Comparison of ENCODE assay signal across 21 mouse cellular contexts in the genomic region with DNA sequence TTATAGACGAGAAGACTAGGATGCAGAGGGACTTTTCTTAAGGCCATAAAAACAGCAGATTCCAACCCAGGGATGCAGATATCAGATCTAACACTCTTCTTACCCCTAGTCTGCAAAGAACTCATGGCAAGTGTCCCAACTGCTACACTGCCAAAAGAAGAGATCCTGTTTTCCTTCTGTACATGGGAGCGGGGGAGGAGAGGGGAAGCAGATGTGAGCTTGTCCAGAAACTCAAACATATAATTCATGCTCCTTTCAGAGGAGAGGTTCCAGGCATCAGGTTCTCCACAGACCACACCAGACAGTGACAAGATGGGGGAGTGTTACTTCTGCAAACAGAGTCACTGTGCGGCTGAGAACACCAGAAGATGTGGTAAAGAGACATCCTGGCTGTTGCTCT.
A peak's percentile ranks its signal among the peaks of the same experiment; 100 is the strongest.
DNase-seq lines count a peak whose midpoint lies in the region; ATAC-seq lines count a peak whose summit lies in the region.
"Had no signal": no experiment of that assay in that cellular context is flagged by ENCODE, and none has a peak within 500 bp of the region (broad histone marks: within the 10 kb centered on the region; RNA-seq: fewer than 3 reads in every experiment).

No protein-coding gene starts in this region.

- WGBS in limb, embryonic 13.5 days: 70% methylated on average over 3 of the region's 3 CpGs
- 84% methylated on average over 3 of the region's 3 CpGs for WGBS in limb, embryonic 10.5 days

- no peak for ATAC-seq in limb, embryonic 13.5 days (ENCODE audit: low FRiP score, low read depth)
- ATAC-seq: forebrain, embryonic 16.5 days; liver, embryonic 12.5 days had no signal

- DNase-seq in heart, postnatal 4 days: peak; percentile 14
- no peak for DNase-seq in heart, postnatal 25 days (ENCODE audit: low spot score)
- DNase-seq in limb, embryonic 10.5 days (ENCODE audit: low spot score): no peak
- peak; percentile 55 for DNase-seq in NIH3T3 (ENCODE audit: low read depth)
- DNase-seq in brain, adult 2 months (ENCODE audit: low read depth, low spot score): peak; percentile 61
- DNase-seq in c-Kit-positive CD71-positive TER-119-positive erythroid progenitor cells, embryonic 14.5 days (ENCODE audit: low spot score): no peak
- DNase-seq: adrenal gland, adult 2 months; cerebellum, adult 9-11 months; left cerebral cortex, postnatal 4 days; spleen, adult 18-20 months; thymus, adult 18-20 months; thymus, postnatal 4 days had no signal

- H3K9me3 ChIP-seq in limb, embryonic 13.5 days: no peaks in the 10 kb centered on the region
- no peaks in the 10 kb centered on the region for H3K9me3 ChIP-seq in limb, embryonic 10.5 days (replicated peaks)
- H3K9me3 ChIP-seq: embryonic facial prominence, embryonic 13.5 days; heart, embryonic 15.5 days; hindbrain, embryonic 10.5 days; liver, embryonic 12.5 days; lung, embryonic 15.5 days had no signal

- no peak overlapping the region for H3K4me2 ChIP-seq in limb, embryonic 13.5 days (replicated peaks)
- H3K4me2 ChIP-seq: embryonic facial prominence, embryonic 13.5 days; heart, embryonic 15.5 days; liver, embryonic 12.5 days; lung, embryonic 15.5 days; midbrain, embryonic 11.5 days had no signal

- no peak overlapping the region for H3K4me3 ChIP-seq in limb, embryonic 13.5 days
- H3K4me3 ChIP-seq in limb, embryonic 10.5 days: no peak overlapping the region
- H3K4me3 ChIP-seq: embryonic facial prominence, embryonic 13.5 days; heart, embryonic 15.5 days; hindbrain, embryonic 10.5 days; liver, embryonic 12.5 days; lung, embryonic 15.5 days had no signal

- H3K9ac ChIP-seq in limb, embryonic 13.5 days: no peak overlapping the region
- H3K9ac ChIP-seq: embryonic facial prominence, embryonic 13.5 days; heart, embryonic 15.5 days; liver, embryonic 12.5 days; lung, embryonic 15.5 days had no signal

- H3K27ac ChIP-seq in limb, embryonic 13.5 days: peak overlapping the region; percentile 6; the same call in 1 of the 2 replicates
- no peak overlapping the region for H3K27ac ChIP-seq in limb, embryonic 10.5 days
- H3K27ac ChIP-seq: embryonic facial prominence, embryonic 13.5 days; heart, embryonic 15.5 days; hindbrain, embryonic 10.5 days; liver, embryonic 12.5 days; lung, embryonic 15.5 days; macrophage had no signal

- H3K36me3 ChIP-seq in limb, embryonic 13.5 days: 0 out of 2 replicates have a peak, but pooled peaks cover 7% of the 10 kb centered on the region
- H3K36me3 ChIP-seq in limb, embryonic 10.5 days: peaks cover 25% of the 10 kb centered on the region
- H3K36me3 ChIP-seq: heart, embryonic 15.5 days; hindbrain, embryonic 10.5 days; liver, embryonic 12.5 days; lung, embryonic 15.5 days had no signal

- H3K4me1 ChIP-seq in limb, embryonic 13.5 days: peaks cover 32% of the 10 kb centered on the region
- peaks cover 29% of the 10 kb centered on the region for H3K4me1 ChIP-seq in limb, embryonic 10.5 days

- intact Hi-C loops in heart, postnatal 25 days (cut with DNase I): no loop called here

- no peaks in the 10 kb centered on the region for H3K27me3 ChIP-seq in limb, embryonic 13.5 days
- H3K27me3 ChIP-seq in limb, embryonic 10.5 days (ENCODE audit: low read depth, poor library complexity, severe bottlenecking): no peaks in the 10 kb centered on the region
- H3K27me3 ChIP-seq: embryonic facial prominence, embryonic 13.5 days; heart, embryonic 15.5 days; liver, embryonic 12.5 days; lung, embryonic 15.5 days had no signal

Comparison
In these comparisons a context has a peak if more than half of its experiments do, and no peak if none do; other contexts are left out.
1. DNase-seq: peak in heart, postnatal 4 days (single experiment), NIH3T3 (single experiment) and brain, adult 2 months (single experiment); none in heart, postnatal 25 days (single experiment), limb, embryonic 10.5 days (single experiment) and c-Kit-positive CD71-positive TER-119-positive erythroid progenitor cells, embryonic 14.5 days (single experiment).